Mouse (Mus musculus) bone marrow macrophage, adult 2 months (primary cell): ENCODE measurements around the gene Ltbp1. TPM values are rescaled to one million over a fixed set of nuclear protein-coding genes. Genes with fewer than 3 reads are reported as not detected.

Source experiments
- H3K27ac ChIP-seq: 2 replicates; pipeline ENCODE4 v1.5.1; 2012; ENCODE audit warnings: low read depth, low read length; ENCODE audit not compliant: insufficient read depth
- H3K4me1 ChIP-seq: 2 replicates; pipeline ENCODE4 v1.6.1; 2012; ENCODE audit warnings: low read length; ENCODE audit not compliant: control insufficient read depth, insufficient read depth
- H3K4me3 ChIP-seq: 2 replicates; pipeline ENCODE4 v1.5.1; 2012; ENCODE audit warnings: mild to moderate bottlenecking, low read length, moderate library complexity; ENCODE audit not compliant: insufficient read depth
- CTCF ChIP-seq: IDR thresholded peaks from 2 replicates; pipeline ENCODE4 v1.5.1; 2012; ENCODE audit warnings: low read depth, mild to moderate bottlenecking, low read length, moderate library complexity
- POLR2A ChIP-seq: IDR thresholded peaks from 2 replicates; pipeline ENCODE4 v1.6.1; 2012; ENCODE audit warnings: mild to moderate bottlenecking, low read depth, low read length, borderline replicate concordance
- polyA plus RNA-seq: library from polyadenylated mRNA; stranded (reverse); fragments of >200 nt; gene quantifications from 2 replicates; pipeline ENCODE4 v1.2.4, GENCODE M21; 2012; ENCODE audit not compliant: missing spikeins, insufficient read depth, insufficient read length

Ltbp1 gene
- polyA plus RNA-seq, 1 experiment, result 3.5 TPM

GRCm38 (mm10) chr17:75004820-75005219 is 548 bp upstream of the Ltbp1 start:
- peak overlapping the region; percentile 55 for H3K4me3 ChIP-seq
- H3K4me1 ChIP-seq, result no peaks in the 10 kb centered on the region
- H3K27ac ChIP-seq, result no peak overlapping the region
- TF ChIP-seq POLR2A (no peak), CTCF (peak; percentile 69)

- Histone ChIP-seq H3K27ac (no peak overlapping the region), H3K4me3 (peak overlapping the region; percentile 55), H3K4me1 (no peaks in the 10 kb centered on the region)
- TF ChIP-seq CTCF (no peak), POLR2A (no peak)
These were observed 615 bp downstream of the Ltbp1 start for GRCm38 (mm10) chr17:75005685-75006680.

- Histone ChIP-seq H3K4me1 (no peaks in the 10 kb centered on the region), H3K4me3 (no peak overlapping the region), H3K27ac (no peak overlapping the region)
- TF ChIP-seq CTCF, result no peak
- no peak for TF ChIP-seq POLR2A
These were observed 5.6 kb downstream of the Ltbp1 start for GRCm38 (mm10) chr17:75010955-75011354.

GRCm38 (mm10) chr17:75013211-75013610 is 7.8 kb downstream of the Ltbp1 start:
- TF ChIP-seq POLR2A, result no peak
- Histone ChIP-seq H3K27ac (no peak overlapping the region), H3K4me1 (no peaks in the 10 kb centered on the region), H3K4me3 (no peak overlapping the region)

DNA sequence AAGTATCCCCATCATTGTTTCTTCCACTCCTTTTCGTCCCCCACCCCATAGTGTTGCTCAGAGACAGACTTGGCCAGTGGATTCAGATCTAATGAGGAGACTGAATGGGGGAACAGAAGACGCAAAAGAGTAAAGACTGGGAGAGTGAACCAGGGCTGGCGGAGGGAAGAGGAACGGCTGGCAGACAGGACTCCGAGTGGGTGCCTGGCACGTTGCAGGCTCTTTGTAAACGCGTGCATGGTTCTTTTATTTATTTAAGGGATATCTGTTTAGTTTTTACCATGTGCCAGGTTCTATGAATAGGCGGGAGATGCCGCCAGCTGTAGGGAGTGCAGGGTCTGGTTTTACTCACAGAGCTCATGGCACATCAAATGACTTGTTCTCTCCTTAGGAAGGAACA is 8.5 kb downstream of the Ltbp1 start:
- H3K4me3 ChIP-seq, result no peak overlapping the region
- H3K4me1 ChIP-seq, result no peaks in the 10 kb centered on the region
- TF ChIP-seq POLR2A, result no peak
- no peak for TF ChIP-seq CTCF
- H3K27ac ChIP-seq, result no peak overlapping the region

DNA sequence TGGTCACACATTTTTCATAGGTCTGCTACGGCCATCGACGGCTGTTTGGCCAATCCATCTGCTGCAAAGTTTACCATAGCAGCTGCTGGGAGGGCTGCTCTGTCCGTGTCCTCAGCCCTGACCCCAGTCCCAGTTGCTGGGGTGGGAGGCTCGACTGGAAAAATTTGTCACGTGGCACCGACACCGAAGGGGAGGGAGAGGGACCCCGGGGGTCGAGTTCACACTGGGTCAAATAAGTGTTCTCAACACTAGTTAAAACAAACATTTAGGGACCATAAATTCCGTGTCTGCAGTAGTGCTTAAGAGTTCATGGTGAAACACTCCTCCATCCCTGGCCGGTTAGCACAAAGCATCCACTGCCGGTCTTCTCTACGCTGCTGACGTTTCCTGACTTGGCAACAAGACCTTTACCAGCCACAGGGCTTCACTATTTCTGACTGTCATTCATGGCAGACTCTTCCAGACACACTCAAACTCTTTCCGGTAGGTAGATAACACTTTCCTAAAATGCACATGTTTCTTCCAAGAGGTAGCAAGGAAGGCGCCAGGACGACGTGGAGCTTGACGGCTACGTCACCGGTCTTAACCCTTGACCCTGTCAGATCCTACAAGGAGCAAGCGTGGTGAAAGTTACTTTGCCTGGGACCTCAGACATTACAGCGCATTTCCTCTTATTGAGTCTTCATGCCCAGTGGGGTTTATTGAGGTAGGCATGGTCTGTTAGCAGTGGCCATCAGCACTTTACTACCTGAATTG is 9.4 kb downstream of the Ltbp1 start:
- TF ChIP-seq POLR2A (no peak), CTCF (no peak)
- no peaks in the 10 kb centered on the region for H3K4me1 ChIP-seq
- no peak overlapping the region for H3K4me3 ChIP-seq
- H3K27ac ChIP-seq, result no peak overlapping the region

- TF ChIP-seq CTCF, result no peak
- TF ChIP-seq POLR2A, result no peak
These were observed 10.2 kb downstream of the Ltbp1 start for GRCm38 (mm10) chr17:75015546-75015945.

GRCm38 (mm10) chr17:75017423-75017822 is 12.1 kb downstream of the Ltbp1 start:
- Histone ChIP-seq H3K4me3 (no peak overlapping the region), H3K27ac (no peak overlapping the region), H3K4me1 (no peaks in the 10 kb centered on the region)
- TF ChIP-seq CTCF, result peak; percentile 58
- TF ChIP-seq POLR2A, result no peak

More at GRCm38 (mm10) chr17:75015546-75015945, 10.2 kb downstream of the Ltbp1 start:
- Histone ChIP-seq H3K4me1 (no peaks in the 10 kb centered on the region), H3K27ac (no peak overlapping the region), H3K4me3 (no peak overlapping the region)

DNA sequence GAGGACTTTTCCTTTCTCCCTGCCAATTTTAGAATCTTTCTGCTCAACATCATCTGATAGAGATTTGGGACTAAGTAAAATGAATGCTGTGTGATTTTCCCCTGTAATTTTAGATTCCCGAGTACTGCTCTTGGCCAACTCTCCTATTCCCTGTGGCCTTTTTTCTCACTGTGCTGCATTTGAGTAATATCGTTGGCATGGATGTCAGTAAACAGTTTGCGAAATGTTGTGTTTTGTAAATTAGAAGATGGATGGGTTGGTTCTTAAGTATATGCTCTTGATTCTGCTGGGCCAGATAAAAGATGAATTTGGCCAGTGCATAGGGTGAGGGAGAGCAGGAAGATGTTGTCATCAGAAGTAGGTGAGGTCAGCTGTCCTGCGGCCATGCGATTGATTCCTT is 12.8 kb downstream of the Ltbp1 start:
- Histone ChIP-seq H3K27ac (no peak overlapping the region), H3K4me3 (no peak overlapping the region), H3K4me1 (no peaks in the 10 kb centered on the region)
- no peak for TF ChIP-seq CTCF
- TF ChIP-seq POLR2A, result no peak

- no peaks in the 10 kb centered on the region for H3K4me1 ChIP-seq
These were observed 14.7 kb downstream of the Ltbp1 start for GRCm38 (mm10) chr17:75020026-75020425.

More at GRCm38 (mm10) chr17:75020026-75020425, 14.7 kb downstream of the Ltbp1 start:
- no peak overlapping the region for H3K27ac ChIP-seq
- TF ChIP-seq CTCF (no peak), POLR2A (no peak)
- no peak overlapping the region for H3K4me3 ChIP-seq
